Mouse (Mus musculus) thymus, postnatal 4 days (tissue): ENCODE measurements at regions not wholly inside any gene's neighbourhood (a gene's known extent, or its start where the extent isn't known, plus 50 kb on each side); places are given as distances from the start of the nearest gene placed in this dataset.

Experiments
- DNase-seq: peaks from one replicate; pipeline ENCODE4 v3.0.0; 2021

DNA sequence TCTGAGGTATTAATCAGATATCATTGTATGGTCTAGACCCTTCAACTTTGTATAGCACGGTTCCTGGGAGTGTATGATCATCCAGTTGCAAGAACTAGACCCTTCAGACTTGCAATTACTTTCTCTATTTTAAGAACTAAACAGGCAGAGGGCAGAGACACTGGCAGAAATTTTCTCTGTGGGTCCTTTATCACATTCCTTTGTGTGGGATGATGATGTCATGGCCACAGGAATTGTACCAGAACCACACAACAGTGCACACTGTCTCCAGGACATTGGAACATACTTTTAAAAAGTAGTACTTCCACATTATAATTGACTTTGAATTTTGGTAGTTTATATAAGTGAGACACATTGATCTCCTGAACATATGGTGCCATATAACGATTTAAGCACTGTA lies 674.2 kb downstream of the Rfpl4b start:
- DNase-seq: no peak

DNA sequence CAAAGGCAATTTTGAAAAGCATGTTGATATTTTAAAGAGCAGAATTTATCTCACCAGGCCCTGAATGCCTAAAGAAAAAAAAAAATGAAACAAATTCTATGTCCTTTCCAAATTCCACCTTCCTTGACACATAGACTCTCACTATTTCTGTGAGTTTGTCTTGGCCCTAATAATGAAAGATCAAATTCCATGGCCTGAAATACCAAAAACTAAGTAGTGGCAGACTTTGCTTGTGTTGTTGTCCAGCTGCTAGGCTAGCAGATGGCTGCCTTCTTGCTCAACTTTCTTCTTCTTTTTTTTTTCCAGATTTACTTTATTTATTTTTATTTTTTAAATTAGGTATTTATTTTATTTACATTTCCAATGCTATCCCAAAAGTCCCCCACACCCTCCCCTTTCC lies 682.4 kb downstream of the Rfpl4b start:
- no peak for DNase-seq

DNA sequence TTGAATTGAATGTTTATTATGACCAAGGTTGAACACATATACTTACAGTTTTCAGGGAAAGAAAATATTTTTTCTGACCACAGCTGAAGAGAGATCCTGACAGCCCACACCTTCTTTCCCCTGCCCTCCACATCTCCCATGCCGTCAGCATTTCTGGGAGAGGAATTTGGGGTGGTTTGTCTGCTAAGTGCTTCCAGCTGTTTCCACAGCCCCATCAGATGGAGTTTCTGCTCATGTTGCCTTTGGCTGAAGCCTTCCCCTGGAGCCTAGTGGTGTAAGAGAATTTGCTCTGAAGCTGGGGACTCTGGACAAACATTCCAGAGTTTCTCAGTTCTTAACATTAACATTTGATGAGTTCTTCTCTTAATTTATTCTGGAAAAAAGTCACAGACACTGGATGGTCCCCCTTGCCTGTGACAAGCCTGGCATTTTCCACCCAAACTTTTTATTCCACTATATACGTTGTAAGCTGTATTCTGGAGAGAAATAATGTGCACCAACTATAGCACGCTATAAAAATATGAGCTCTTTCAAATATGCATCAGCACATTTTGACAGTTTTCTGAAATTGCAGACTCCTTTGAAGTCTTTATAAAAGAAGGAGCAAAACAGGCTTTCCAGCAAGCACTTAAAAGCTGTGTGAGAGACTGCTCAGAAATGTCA lies 699.5 kb downstream of the Rfpl4b start:
- no peak for DNase-seq

DNA sequence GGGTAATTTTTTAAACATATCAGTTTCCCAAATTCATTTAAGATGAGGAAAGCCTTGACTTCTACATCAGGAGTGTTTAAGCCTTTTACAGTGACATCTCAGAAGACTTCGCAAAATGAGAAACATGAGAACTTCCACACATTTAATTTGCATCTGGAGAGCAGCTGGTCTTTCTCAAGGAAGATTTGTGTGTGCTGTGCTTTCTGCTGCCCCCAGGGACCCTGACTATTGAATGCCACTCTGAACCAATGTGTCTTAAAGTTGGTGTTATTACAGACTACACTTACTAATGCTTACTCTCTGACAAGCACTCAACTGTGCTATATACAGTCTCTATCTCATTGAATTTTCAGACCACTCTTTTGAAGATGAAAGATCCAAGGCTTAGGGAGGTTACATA lies 703.0 kb downstream of the Rfpl4b start:
- no peak for DNase-seq

DNA sequence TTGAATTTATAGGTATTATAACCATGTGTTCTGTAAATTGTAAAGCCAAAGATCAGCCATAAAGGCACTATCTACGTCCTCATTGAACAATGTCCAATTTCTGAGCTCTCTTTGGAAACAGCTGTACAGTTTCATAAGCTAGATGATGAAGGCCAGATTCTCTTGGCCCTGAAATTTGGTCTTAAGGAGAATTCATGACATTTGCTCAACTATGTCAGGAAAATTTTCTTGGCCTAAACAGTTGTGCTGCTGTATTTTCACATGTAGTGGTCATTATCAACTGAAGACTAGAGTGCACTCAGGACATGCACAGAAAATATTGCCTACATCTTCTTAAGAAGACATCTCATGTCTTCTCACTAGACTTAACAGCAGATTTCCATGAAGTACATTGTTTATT lies 705.1 kb downstream of the Rfpl4b start:
- no peak for DNase-seq

DNA sequence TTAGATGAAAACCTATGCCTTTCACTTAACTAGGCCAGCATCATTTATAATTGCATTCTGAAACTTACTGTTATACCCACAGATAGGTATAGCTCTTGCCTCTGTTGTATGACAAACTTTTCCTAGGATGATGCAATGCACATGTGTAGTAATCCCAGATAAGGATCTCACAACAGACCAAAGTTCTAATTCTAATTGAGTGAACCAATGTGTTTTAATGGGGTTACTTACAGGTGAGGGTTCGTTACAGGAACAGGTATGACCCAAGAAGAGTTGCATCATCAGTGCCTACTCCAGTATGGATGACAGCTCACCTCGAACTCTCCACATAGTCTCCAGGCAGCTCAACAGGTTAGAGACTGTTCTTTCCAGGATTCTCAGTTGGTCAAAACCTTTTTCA lies 707.4 kb downstream of the Rfpl4b start:
- no peak for DNase-seq

DNA sequence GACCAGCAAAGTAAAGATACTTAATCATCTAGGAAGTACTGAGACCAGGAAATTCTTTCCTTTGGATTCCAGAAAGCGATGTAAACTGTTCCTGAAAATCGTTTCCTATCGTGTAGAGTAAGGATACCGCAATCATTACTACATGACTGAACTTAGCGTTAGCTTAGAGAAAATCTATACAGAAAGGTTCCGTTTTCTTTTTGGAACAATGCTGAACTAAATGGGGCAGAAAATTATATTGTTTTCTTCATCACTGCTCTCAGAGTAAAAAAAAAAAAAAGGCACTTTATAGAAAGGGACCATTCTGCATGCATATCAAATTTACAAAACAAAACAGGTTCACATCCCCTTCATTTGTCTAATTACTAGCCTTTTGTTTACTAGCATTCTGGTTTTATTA lies 713.0 kb downstream of the Rfpl4b start:
- DNase-seq: no peak

DNA sequence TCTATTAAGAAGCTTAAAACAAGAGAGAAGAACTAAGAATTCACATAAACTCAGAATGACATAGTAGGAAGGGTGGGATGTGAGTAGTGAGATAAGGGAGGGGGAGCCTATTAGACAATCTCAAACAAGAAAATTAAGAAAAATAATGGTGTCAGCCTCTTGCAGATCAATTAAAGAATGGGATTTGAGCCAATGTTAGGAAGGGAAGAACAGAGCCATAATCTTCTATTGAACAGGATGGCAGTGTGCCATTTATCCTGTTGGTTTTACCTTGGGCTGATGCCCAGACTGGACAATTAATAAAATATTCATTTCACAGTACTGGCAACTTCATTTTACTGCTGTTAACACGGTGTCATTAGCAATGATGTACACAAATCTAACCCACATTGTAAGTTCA lies 718.0 kb downstream of the Rfpl4b start:
- no peak for DNase-seq

DNA sequence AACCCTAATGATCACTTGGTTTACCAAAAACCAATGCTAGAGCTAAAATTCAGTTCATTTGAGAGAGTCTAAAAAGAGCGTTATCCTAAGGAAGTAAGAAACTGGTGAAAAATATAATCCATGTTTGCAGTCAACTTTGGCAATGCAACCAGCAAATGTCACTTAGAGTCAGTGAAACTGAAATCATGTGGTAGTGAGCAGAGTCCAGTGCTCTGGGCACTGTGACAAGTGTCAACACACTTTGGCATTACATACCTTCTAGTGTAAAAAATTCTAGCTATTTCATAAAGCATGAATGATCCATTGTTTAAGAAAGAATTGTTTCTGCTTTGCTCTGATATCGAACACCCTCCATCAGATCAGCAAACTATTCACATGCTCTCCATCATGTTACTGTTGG lies 743.1 kb downstream of the Rfpl4b start:
- DNase-seq: no peak

DNA sequence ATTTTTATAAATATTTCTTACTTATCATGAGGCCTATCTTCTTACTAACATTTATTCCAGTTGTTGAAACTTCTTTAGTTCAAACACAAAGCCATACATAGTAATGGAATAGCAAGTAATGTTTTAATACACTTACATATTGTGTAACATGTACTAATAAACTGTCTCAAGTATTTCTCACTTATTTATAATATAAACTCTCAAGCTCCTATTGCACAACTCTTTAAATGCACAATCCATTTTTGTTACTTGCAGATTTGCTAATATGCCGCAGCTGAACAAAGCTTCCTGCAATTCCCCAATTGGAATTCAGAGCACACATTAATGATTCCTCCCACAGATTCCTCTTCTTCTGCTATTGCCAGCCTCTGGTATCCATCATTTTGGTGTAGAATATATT lies 749.2 kb downstream of the Rfpl4b start:
- DNase-seq: no peak

DNA sequence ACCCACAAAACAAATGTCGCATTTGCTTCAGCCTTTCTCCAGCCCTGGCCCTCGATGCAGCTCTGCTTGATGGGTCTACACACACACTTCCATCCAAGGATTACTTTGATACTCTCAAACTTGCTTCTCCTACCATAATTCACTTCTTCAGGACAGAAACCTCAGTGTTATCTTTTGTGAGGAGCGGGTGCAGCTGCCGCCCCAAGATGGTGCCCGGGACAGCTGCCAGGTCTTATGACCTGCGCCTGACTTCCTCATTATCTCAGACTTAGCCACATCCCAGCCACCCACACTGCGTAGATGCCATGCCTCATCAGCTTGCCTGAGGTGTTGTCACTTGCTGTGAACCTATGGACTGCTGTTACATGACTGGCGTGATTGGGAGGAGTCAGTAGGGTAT lies 762.5 kb downstream of the Rfpl4b start:
- DNase-seq: no peak

DNA sequence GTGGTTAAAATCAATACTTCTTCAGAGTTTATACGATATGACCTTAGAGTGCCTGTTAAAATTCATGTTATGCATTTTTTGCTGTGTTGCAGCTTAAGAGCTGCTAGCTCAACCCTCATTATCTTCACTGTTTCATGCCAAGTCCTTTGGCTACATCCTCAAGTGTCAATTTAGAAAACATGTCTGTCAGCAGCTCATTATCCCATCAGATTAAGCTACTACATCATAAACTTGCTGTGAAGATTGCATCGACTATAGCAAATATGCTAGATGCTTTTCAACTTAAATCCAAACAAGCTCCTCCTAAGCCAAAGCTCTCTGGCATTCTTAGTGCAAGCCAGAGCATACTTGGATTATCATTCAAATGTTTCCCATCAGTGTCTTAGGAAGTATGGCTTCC lies 811.1 kb downstream of the Rfpl4b start:
- DNase-seq: no peak

DNA sequence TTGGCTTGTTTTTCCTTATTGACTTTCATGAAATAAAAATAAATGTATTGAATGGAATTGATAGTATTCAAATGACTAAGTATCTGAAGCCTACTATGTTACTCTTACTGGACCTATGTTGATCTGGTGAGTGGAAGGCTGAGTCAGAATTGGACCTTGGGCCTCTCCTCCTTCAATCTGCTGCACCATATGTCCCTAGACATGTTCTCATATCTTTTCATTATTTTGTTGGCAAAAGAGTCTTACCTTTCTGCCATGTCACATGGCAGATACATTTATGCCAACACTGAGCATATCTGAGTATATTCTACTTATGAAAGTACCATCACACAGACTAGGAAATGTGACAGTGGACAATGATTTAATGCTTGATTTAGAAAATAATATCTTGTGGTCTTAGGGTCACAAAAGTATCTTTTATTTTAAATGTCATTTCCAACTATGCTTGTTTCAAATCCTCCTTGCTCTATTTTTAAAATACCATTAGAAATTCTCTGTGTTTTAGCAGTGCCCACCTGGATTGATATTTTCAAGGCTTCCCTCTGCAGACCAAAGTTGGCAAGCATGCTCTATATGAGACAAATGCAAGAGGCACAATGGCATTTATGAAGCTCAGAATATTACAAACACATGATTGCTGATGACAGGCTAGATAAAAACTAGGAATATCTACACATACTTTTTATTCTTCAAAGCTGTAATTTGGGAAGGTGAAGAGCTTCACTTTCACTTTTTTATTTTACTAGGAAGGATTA lies 825.7 kb downstream of the Rfpl4b start:
- DNase-seq: no peak

DNA sequence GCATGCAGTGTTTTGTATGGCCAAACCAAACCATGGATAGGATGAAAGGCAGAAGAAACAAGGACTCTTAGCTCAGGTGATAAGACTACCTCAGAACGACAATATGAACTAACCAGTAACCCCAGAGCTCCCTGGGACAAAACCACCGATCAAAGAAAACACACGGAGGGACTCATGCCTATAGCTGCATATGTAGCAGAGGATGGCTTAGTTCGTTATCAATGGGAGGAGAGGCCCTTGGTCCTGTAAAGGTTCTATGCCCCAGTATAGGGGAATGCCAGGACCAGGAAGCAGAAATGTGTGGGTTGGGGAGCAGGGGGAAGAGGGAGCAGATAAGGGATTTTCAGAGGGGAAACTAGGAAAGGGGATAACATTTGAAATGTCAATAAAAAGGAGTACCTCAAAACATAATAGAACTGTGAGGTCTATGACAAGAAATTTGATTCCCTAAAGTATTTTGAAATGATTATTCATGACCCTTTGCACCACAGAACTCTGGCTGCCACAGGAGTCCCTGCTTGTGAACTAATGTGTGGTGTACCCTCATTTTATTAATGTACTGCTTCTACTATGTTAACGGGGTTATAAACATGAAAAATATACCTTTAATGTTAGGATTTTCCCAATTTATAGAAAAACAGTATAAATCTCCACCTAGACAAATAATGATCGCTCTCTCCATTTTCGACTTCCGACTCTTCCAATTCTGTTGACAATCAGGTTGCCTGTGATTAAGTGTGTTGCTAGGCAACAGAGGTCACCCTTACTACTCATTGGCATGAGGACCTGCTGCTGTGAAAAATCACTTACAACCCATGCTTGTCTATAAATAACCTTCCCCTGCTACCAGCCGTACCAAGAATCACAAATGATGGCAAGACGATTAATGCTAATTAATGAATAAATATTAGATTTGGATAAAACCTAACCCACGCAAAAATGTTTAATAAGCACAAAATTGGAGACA lies 833.0 kb downstream of the Rfpl4b start:
- no peak for DNase-seq

DNA sequence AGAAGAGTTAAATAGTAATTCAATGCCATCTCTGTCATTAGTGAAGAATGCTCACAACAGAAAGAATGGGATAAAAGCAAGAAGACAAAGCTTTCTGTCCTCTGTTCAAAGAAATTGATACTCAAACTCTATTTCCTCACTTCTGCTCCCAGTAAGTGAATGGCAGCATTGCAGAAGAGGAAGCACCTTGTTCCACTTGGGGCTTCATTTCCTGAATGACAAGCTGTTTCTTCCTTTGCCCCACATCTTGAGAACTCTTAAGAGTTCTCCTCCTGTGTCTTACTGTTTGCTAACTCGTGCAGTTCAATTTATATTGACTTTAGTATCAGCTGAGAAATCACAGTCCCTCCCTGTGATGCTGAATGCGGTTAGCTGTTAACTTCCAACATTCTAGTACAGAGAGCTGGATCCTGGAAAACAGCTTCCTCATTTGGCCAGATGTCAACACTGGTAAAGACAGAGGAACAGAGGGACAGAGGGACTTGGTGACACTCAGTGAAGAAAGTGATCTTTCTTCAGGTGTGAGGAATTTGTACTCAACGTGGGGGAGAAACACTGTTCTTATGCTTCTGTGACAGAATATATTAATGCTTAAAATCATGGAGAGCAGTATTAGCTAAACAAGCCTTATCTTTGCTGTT lies 840.3 kb upstream of the Marcks start:
- DNase-seq: no peak

DNA sequence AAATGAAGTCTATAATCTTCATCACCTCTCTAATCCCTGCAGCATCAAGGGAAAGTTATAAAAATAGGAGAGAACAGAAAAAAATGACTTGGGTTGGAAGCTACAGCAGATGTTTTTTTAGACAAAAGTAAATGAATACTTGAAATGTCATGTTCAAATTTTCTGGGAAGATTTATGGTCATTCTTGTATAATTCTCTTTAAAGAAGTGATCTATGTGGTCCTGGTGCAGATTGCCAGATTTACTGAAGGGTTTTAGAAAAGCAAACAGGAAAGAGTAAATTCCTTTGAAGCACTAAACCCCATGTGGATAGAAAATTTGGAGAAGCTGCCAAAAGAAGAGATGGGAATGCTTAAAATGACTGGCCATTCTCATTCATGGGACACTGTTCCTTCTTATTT lies 821.3 kb upstream of the Marcks start:
- DNase-seq: no peak

DNA sequence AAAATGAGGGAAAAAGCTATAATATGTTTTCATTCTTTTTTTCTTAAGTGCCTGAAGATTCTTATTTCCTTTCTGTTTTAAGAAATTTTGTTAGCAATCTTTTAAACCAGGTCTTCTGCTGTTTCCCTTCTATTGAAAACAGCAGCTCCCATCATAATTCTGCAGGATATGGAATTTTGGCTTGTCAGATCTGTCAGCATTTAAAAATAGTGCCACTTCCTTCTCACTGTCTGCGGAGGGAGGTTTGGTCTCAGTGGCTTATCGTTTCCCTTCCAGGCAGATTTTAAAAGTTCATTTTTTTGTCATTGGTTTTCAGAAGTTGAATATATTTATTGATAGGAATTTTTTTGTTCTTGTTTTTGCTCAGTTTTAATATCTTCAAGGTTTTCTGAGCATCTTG lies 776.1 kb upstream of the Marcks start:
- DNase-seq: no peak

DNA sequence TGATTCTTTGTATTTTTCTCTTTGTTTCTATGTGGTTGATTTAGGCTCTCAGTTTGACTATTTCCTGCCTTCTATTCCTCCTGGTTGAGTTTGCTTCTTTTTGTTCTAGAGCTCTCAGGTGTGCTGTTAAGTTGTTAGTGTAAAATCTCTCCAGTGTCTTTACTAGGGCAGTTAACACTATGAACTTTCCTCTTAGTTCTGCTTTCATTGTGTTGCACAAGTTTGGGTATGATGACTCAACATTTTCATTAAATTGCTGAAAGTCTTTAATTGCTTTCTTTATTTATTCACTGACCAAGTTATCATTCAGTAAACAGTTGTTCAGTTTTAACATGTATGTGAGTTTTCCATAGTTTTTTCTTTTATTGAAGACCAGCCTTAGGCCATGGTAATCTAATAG lies 772.9 kb upstream of the Marcks start:
- no peak for DNase-seq

DNA sequence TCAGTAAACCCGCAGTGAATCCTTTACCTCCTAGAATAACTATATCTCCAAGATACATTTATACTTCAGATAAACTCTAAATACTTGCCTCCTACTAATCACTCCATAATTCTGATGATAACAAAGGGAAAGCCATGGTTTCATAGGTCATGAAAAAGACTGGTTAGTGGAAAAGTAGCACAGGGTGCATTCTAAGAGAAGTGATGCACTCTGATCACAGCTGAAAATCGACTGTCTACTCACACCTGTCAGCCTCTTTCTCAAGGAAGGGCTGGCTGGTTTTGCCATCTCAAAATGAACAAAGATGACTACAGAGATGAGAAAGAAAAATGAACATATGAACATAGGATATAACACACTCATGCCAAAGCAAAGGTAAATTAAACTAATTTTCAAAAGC lies 769.6 kb upstream of the Marcks start:
- no peak for DNase-seq

DNA sequence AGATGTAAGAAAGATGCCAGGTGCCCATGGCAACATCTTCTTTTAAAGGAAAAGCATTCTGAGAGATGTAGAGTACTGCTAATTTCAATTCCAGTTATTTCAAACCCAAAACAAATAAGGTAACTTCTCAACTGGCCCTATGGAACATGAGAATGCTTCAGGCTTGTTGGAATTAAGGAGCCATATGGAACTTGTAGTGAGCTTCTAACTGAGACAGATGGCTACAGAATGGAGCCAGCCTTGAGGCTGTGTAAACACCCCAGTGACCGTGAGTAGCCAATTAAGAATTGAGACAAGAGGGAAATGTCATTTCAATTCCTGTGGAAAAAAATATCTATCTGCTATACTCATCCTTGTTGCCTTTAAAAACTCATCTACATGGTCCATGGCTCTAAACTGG lies 769.0 kb upstream of the Marcks start:
- no peak for DNase-seq

DNA sequence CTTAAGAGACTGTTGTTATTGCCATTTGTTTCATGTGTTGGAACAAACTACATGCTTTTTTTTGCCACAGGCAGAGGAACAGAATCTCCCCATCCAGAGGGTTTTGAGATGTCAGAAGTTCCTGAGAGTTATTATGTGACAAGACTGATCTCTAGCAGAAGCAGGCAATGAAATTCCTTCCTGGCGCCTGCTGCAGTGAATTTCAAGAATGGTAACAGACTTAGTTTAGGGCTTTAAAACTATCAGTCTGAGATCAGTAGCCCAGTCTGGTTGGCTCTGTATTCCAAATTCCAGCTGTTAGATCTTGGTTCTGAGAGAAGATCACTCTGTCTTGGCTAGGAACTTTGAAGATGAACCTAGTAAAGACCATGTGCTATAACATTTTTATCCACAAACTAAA lies 749.2 kb upstream of the Marcks start:
- no peak for DNase-seq

DNA sequence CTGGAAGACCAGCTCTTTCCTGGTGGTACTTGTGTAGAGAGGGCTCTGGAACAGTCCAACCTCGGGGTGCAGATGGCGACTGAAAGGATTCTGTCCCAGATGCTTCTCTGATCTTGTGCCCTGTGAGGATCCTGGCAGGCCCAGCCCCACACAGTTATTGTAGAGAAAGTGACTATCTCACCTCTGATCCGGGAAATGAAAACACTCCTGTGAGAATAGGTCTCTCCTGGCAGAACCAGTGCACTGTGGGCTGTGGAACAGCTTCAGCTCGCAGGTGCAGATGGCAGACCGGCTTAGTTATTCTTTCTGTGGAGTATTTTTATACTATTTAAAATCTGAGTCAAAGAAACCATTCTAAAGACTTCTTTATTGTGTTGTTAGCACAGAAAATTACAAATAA lies 742.1 kb upstream of the Marcks start:
- no peak for DNase-seq

DNA sequence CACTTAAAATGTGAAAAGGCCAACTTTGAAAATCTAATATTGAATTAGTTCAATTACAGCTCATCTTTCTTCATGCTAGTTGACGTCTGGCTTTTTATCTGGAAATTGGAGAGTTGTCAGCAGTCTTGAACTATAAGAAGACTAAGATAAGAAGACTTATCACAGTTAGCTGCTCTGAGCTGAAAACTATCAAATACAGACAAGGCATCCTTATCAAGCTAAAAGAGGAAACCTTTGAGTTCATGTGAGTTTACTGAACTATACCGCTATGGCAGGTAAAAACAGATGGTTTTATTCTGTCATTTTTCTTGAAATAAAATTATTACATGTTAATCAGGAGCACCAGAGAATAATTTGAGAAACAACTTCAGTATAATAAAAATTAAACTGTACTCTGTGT lies 735.2 kb upstream of the Marcks start:
- DNase-seq: no peak
